ENCODE assay signal across 8 mouse cellular contexts in genomic region chr7:97579067-97579975, GRCm38 (mm10). TPM values are rescaled to one million over a fixed set of nuclear protein-coding genes. Genes with fewer than 3 reads are reported as not detected.
DNase-seq lines count a peak whose midpoint lies in the region; ATAC-seq and TF ChIP-seq lines count a peak whose summit lies in the region.

Gene Aamdc (minus strand): TSS chr7:97579497.
Gene Rsf1 (plus strand): TSS chr7:97579889.

- peaks cover 2% of the 10 kb centered on the region; the same call in 1 of the 2 replicates for H3K4me1 ChIP-seq in cortical plate, adult 2 months (ENCODE audit: control insufficient read depth, insufficient read depth, low read length)
- peaks cover 28% of the 10 kb centered on the region for H3K4me1 ChIP-seq in megakaryocyte, embryonic 14.5 days

- H3K36me3 ChIP-seq in megakaryocyte, embryonic 14.5 days (replicated peaks; ENCODE audit: low read length), result peaks cover 22% of the 10 kb centered on the region

- DNase-seq in gastrocnemius, adult 8-10 months (ENCODE audit: low spot score in 2 of 2), result peak; percentile 87 to 88
- DNase-seq in hindlimb bud, embryonic 11.5 days (ENCODE audit: extremely low spot score, low read depth, low spot score), result peak; percentile 92
- DNase-seq in left cerebral cortex, adult 8-10 months (ENCODE audit: low spot score in 2 of 2), result peak; percentile 85 to 95
- DNase-seq in right cerebral cortex, postnatal 10 days (ENCODE audit: low spot score in 2 of 2), result peak; percentile 97
- peak; percentile 87 for DNase-seq in urinary bladder, postnatal 25 days (ENCODE audit: low spot score)

- peak; percentile 95 for TF ChIP-seq POLR2A in cortical plate, adult 2 months (IDR thresholded peaks at IDR 0.05; ENCODE audit: extremely low read depth, insufficient read depth, low read length)

- H3K27ac ChIP-seq in cortical plate, adult 2 months (ENCODE audit: insufficient read depth, low read length), result peak within 1 kb of the TSS; percentile 86

- peak within 1 kb of the TSS; percentile 58 for H3K4me3 ChIP-seq in cortical plate, adult 2 months (ENCODE audit: insufficient read depth, low read length)
- peak within 1 kb of the TSS; percentile 97 for H3K4me3 ChIP-seq in megakaryocyte, embryonic 14.5 days (replicated peaks)

- peaks cover 3% of the 10 kb centered on the region for H3K9me3 ChIP-seq in megakaryocyte, embryonic 14.5 days

- TF ChIP-seq CTCF in cortical plate, adult 2 months (IDR thresholded peaks at IDR 0.05; ENCODE audit: extremely low read depth, insufficient read depth, low read length), result peak; percentile 61

- H3K27me3 ChIP-seq in megakaryocyte, embryonic 14.5 days (replicated peaks), result no peaks in the 10 kb centered on the region

- peak; percentile 74 for ATAC-seq in activated CD4-positive, CD25-positive, alpha-beta regulatory T cell, adult 4 months

RNA-seq across cellular contexts. Expression of gene Aamdc, which starts in this region (rescaled TPM):
- polyA plus RNA-seq in activated CD4-positive, CD25-positive, alpha-beta regulatory T cell, adult 4 months (2017; shearing (Covaris generic)), result 10 to 100 TPM; 42.2 to 46.9 TPM
- polyA plus RNA-seq in cortical plate, adult 2 months (2012; rRNA removed), result 61.6 and 65.2 TPM in 2 replicates
- total RNA-seq in gastrocnemius, adult 8-10 months (2022), result 100 to 1,000 TPM; 117 to 148 (median 134) TPM
- 10 to 100 TPM; 34.5 to 41.7 (median 36.6) TPM for total RNA-seq in left cerebral cortex, adult 8-10 months (2022)
- 6.3 TPM in 1 of 2 replicates, not detected in the other for polyA plus RNA-seq in megakaryocyte, embryonic 14.5 days (2012; ENCODE audit: insufficient read depth, low replicate concordance)

RNA-seq across cellular contexts. Expression of gene Rsf1, which starts in this region (rescaled TPM):
- polyA plus RNA-seq in activated CD4-positive, CD25-positive, alpha-beta regulatory T cell, adult 4 months (2017; shearing (Covaris generic)), result 10 to 100 TPM; 27.1 to 27.3 TPM
- 14.0 and 14.8 TPM in 2 replicates for polyA plus RNA-seq in cortical plate, adult 2 months (2012; rRNA removed)
- total RNA-seq in gastrocnemius, adult 8-10 months (2022), result 10 to 100 TPM; 13.6 to 16.2 (median 14.5) TPM
- total RNA-seq in left cerebral cortex, adult 8-10 months (2022), result 10 to 100 TPM; 42.3 to 50.3 (median 43.6) TPM
- polyA plus RNA-seq in megakaryocyte, embryonic 14.5 days (2012; ENCODE audit: insufficient read depth, low replicate concordance), result 2.4 and 10.3 TPM in 2 replicates

Comparison
In these comparisons a context has a peak if more than half of its experiments do, and no peak if none do; other contexts are left out.
1. Peak in every context shown above with its lines: DNase-seq, ATAC-seq, H3K4me3 ChIP-seq and H3K27ac ChIP-seq.